8 mouse cellular contexts compared by ENCODE assay signal in genomic region chr6:43395538-43395937, GRCm38 (mm10).
DNase-seq lines count a peak whose midpoint lies in the region.

No protein-coding gene starts in this region.

- no peaks in the 10 kb centered on the region for H3K4me1 ChIP-seq in heart, embryonic 10.5 days

- 72% methylated on average over 2 of the region's 2 CpGs for WGBS in heart, embryonic 10.5 days

- no peaks in the 10 kb centered on the region for H3K27me3 ChIP-seq in heart, embryonic 10.5 days (ENCODE audit: insufficient read depth, poor library complexity, severe bottlenecking)

- H3K27ac ChIP-seq in heart, embryonic 10.5 days: no peak overlapping the region

- no peak overlapping the region for H3K4me3 ChIP-seq in heart, embryonic 10.5 days

- no peaks in the 10 kb centered on the region for H3K9me3 ChIP-seq in heart, embryonic 10.5 days

- peak; percentile 17 to 19 for DNase-seq in heart, adult 18-20 months
- no peak for DNase-seq in heart, embryonic 10.5 days (ENCODE audit: low spot score)
- peak; percentile 11 for DNase-seq in A20 (ENCODE audit: low read depth, low spot score)
- peak; percentile 52 for DNase-seq in cerebellum, adult 9-11 months
- peak; percentile 9 to 10 for DNase-seq in layer of hippocampus, postnatal 36 days
- DNase-seq in right cerebral cortex, postnatal 14 days: peak; percentile 17
- DNase-seq in B cell, adult 2 months: no peak
- DNase-seq in heart, adult 9 months (ENCODE audit: low spot score in 2 of 2): no peak

- no peaks in the 10 kb centered on the region for H3K36me3 ChIP-seq in heart, embryonic 10.5 days

Comparison
In these comparisons a context has a peak if more than half of its experiments do, and no peak if none do; other contexts are left out.
1. DNase-seq: peak in heart, adult 18-20 months (2 of 2), A20 (single experiment), cerebellum, adult 9-11 months (single experiment), layer of hippocampus, postnatal 36 days (2 of 2) and right cerebral cortex, postnatal 14 days (single experiment); none in heart, embryonic 10.5 days (single experiment), B cell, adult 2 months (0 of 2) and heart, adult 9 months (0 of 2).